Mouse (Mus musculus): ENCODE measurements around the gene Akap8l. TPM values are rescaled to one million over a fixed set of nuclear protein-coding genes. Genes with fewer than 3 reads are reported as not detected.
A peak's percentile ranks its signal among the peaks of the same experiment; 100 is the strongest.

Akap8l gene
- 115 and 122 TPM in 2 replicates for polyA plus RNA-seq (2014; fragmentation: Nextera tagmentation; extraction: Ambion mirVana)

DNA sequence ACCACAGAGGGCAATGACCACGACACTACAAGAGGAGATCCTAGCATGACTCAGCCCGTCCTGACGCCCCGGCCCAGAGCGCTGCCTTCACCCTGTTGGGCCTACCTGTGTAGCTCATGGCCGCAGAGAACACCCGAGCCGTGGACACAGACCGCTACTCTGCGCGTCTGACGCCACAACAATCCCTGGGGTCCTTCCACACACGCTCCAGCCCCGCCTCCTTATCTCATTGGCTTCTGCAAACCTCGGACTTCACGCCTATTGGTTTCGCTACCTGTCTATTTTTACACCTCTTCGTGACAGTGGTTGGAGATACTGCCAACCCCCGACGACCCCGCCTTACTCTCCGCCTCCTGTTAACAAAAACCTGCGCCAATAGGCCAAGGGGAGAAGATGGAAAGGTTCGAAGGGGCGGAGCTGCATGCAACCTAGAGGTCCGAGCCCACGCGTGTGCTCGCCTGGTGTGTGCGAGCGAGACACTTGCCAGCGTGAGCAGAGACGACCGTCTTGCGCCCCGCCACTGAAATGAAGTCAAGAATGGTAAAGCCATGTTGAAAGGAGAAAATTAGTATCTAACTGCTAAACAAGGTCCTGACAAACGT, at the start of gene Akap8l:
Gene Akap8l, minus strand, starts transcription at position 226 of the 602 bp plus-strand sequence.
- H3K27me3 ChIP-seq (ENCODE audit: control insufficient read depth, insufficient read depth, low read length), result no peaks in the 10 kb centered on the region
- peak within 1 kb of the TSS; percentile 88 for H3K4me3 ChIP-seq (replicated peaks; ENCODE audit: low read depth, low read length)
- peak; percentile 98 for ATAC-seq (ENCODE audit: low FRiP score, low TSS enrichment)
- peak; percentile 98 for DNase-seq
- under 1% methylated on average over 37 of the region's 37 CpGs for WGBS
- H3K27ac ChIP-seq (replicated peaks; ENCODE audit: low read depth, low read length), result peak within 1 kb of the TSS; percentile 90
- peak within 1 kb of the TSS; percentile 90 for H3K4me2 ChIP-seq (ENCODE audit: low read length)
- peaks cover 15% of the 10 kb centered on the region for H3K4me1 ChIP-seq (ENCODE audit: control insufficient read depth, insufficient read depth, low read length)
- peaks cover 15% of the 10 kb centered on the region for H3K36me3 ChIP-seq (ENCODE audit: control insufficient read depth, insufficient read depth, low read length)
- peak within 1 kb of the TSS; percentile 78 for H3K9ac ChIP-seq (replicated peaks; ENCODE audit: low read length)
- H3K9me3 ChIP-seq (ENCODE audit: control insufficient read depth, low read length), result no peaks in the 10 kb centered on the region

- 3% methylated on average over 37 of the region's 37 CpGs for WGBS
- Histone ChIP-seq H3K27ac (replicated peaks; ENCODE audit: low read depth, low read length) (no peak overlapping the region), H3K4me1 (ENCODE audit: control insufficient read depth, insufficient read depth, low read length) (no peaks in the 10 kb centered on the region), H3K4me3 (replicated peaks; ENCODE audit: low read depth, low read length) (peak overlapping the region; percentile 17; the same call in 1 of the 2 replicates), H3K9me3 (ENCODE audit: control insufficient read depth, low read length) (no peaks in the 10 kb centered on the region), H3K4me2 (ENCODE audit: low read length) (peak overlapping the region; percentile 33; the same call in 1 of the 2 replicates), H3K27me3 (ENCODE audit: control insufficient read depth, insufficient read depth, low read length) (peaks cover 64% of the 10 kb centered on the region), H3K36me3 (ENCODE audit: control insufficient read depth, insufficient read depth, low read length) (no peaks in the 10 kb centered on the region), H3K9ac (replicated peaks; ENCODE audit: low read length) (no peak overlapping the region)
- ATAC-seq (ENCODE audit: low FRiP score, low TSS enrichment) (no peak), DNase-seq (peak; percentile 12)
These were observed 45.9 kb upstream of the Akap8l start for GRCm38 (mm10) chr17:32396266-32396665.

GRCm38 (mm10) chr17:32393944-32394343, 43.5 kb upstream of the Akap8l start:
- Histone ChIP-seq H3K36me3 (ENCODE audit: control insufficient read depth, insufficient read depth, low read length) (no peaks in the 10 kb centered on the region), H3K4me3 (replicated peaks; ENCODE audit: low read depth, low read length) (no peak overlapping the region), H3K9ac (replicated peaks; ENCODE audit: low read length) (no peak overlapping the region), H3K9me3 (ENCODE audit: control insufficient read depth, low read length) (no peaks in the 10 kb centered on the region), H3K4me1 (ENCODE audit: control insufficient read depth, insufficient read depth, low read length) (no peaks in the 10 kb centered on the region), H3K27ac (replicated peaks; ENCODE audit: low read depth, low read length) (no peak overlapping the region), H3K4me2 (ENCODE audit: low read length) (no peak overlapping the region), H3K27me3 (ENCODE audit: control insufficient read depth, insufficient read depth, low read length) (peaks cover 65% of the 10 kb centered on the region)
- ATAC-seq (ENCODE audit: low FRiP score, low TSS enrichment), result no peak
- 87% methylated on average over 10 of the region's 10 CpGs for WGBS
- DNase-seq, result no peak

DNA sequence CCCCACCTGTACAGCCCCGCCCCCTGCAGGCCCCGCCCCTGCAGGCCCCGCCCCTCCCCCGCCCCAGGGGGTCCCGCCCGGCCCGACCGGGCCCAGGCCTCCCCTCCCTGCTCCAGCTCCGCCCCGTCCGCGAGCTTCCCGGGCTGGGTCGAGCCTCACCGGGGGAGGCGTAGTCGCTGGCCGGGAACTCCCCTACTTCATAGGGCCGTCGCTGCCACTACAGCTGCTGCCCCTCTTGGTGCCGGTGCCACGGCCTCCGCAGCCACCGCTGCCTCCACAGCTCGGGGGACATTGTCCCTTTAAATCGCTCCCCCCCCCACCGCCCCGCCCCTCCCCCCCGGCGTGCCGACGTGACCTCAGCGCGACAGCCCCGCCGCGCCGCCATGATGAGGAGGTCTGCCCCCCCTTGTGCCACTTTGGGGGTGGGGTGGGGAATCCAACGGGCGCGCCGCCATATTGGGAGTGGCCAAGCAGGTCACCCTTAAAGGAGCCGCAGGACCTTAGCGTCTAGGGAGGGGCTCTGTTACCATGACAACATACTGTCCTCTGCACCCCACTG, 38.8 kb upstream of the Akap8l start, which contains the start of gene Wiz:
Gene Wiz, minus strand, starts transcription at position 339 of the 559 bp plus-strand sequence.
- H3K4me2 ChIP-seq (ENCODE audit: low read length), result peak within 1 kb of the TSS; percentile 92
- peak within 1 kb of the TSS; percentile 82 for H3K4me3 ChIP-seq (replicated peaks; ENCODE audit: low read depth, low read length)
- H3K36me3 ChIP-seq (ENCODE audit: control insufficient read depth, insufficient read depth, low read length), result peaks cover 22% of the 10 kb centered on the region
- under 1% methylated on average over 34 of the region's 44 CpGs for WGBS
- peak within 1 kb of the TSS; percentile 90 for H3K9ac ChIP-seq (replicated peaks; ENCODE audit: low read length)
- ATAC-seq (ENCODE audit: low FRiP score, low TSS enrichment) (peak; percentile 90), DNase-seq (peak; percentile 97)
- peak within 1 kb of the TSS; percentile 85 for H3K27ac ChIP-seq (replicated peaks; ENCODE audit: low read depth, low read length)
- no peaks in the 10 kb centered on the region for H3K9me3 ChIP-seq (ENCODE audit: control insufficient read depth, low read length)
- peaks cover 22% of the 10 kb centered on the region for H3K27me3 ChIP-seq (ENCODE audit: control insufficient read depth, insufficient read depth, low read length)
- peaks cover 13% of the 10 kb centered on the region for H3K4me1 ChIP-seq (ENCODE audit: control insufficient read depth, insufficient read depth, low read length)

GRCm38 (mm10) chr17:32388370-32389100, 38.1 kb upstream of the Akap8l start:
- DNase-seq (peak; percentile 65), ATAC-seq (ENCODE audit: low FRiP score, low TSS enrichment) (peak; percentile 55)
- WGBS, result under 1% methylated on average over 38 of the region's 39 CpGs
- peak overlapping the region; percentile 90 for H3K9ac ChIP-seq (replicated peaks; ENCODE audit: low read length)
- peaks cover 29% of the 10 kb centered on the region for H3K36me3 ChIP-seq (ENCODE audit: control insufficient read depth, insufficient read depth, low read length)
- H3K4me3 ChIP-seq (replicated peaks; ENCODE audit: low read depth, low read length), result peak overlapping the region; percentile 82
- H3K4me2 ChIP-seq (ENCODE audit: low read length), result peak overlapping the region; percentile 92
- no peaks in the 10 kb centered on the region for H3K9me3 ChIP-seq (ENCODE audit: control insufficient read depth, low read length)
- peaks cover 17% of the 10 kb centered on the region for H3K27me3 ChIP-seq (ENCODE audit: control insufficient read depth, insufficient read depth, low read length)
- peak overlapping the region; percentile 85 for H3K27ac ChIP-seq (replicated peaks; ENCODE audit: low read depth, low read length)
- H3K4me1 ChIP-seq (ENCODE audit: control insufficient read depth, insufficient read depth, low read length), result peaks cover 13% of the 10 kb centered on the region

DNA sequence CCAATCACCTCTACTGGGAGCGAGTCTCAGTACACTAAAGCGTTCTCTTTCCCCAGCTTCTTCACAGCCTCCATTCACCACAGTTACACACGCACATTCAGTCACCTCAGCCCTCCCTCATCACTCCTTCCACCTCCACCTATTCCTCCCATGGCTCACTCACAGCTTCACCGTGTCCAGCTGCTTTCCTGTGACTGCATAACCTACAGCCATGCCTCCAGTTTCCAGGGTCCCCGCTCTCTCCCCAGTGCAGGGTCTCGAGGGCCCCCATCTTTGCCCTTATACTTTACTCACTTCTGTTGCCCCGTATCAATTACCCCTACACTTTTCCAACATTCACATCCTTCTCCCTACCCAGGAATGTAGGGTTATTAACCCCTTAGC, 37.6 kb upstream of the Akap8l start:
- Histone ChIP-seq H3K4me3 (replicated peaks; ENCODE audit: low read depth, low read length) (peak overlapping the region; percentile 82), H3K4me2 (ENCODE audit: low read length) (peak overlapping the region; percentile 92), H3K4me1 (ENCODE audit: control insufficient read depth, insufficient read depth, low read length) (peaks cover 13% of the 10 kb centered on the region), H3K9ac (replicated peaks; ENCODE audit: low read length) (peak overlapping the region; percentile 90), H3K9me3 (ENCODE audit: control insufficient read depth, low read length) (no peaks in the 10 kb centered on the region), H3K36me3 (ENCODE audit: control insufficient read depth, insufficient read depth, low read length) (peaks cover 34% of the 10 kb centered on the region), H3K27ac (replicated peaks; ENCODE audit: low read depth, low read length) (no peak overlapping the region), H3K27me3 (ENCODE audit: control insufficient read depth, insufficient read depth, low read length) (peaks cover 14% of the 10 kb centered on the region)
- DNase-seq, result no peak
- 42% methylated on average over 7 of the region's 7 CpGs for WGBS
- no peak for ATAC-seq (ENCODE audit: low FRiP score, low TSS enrichment)

DNA sequence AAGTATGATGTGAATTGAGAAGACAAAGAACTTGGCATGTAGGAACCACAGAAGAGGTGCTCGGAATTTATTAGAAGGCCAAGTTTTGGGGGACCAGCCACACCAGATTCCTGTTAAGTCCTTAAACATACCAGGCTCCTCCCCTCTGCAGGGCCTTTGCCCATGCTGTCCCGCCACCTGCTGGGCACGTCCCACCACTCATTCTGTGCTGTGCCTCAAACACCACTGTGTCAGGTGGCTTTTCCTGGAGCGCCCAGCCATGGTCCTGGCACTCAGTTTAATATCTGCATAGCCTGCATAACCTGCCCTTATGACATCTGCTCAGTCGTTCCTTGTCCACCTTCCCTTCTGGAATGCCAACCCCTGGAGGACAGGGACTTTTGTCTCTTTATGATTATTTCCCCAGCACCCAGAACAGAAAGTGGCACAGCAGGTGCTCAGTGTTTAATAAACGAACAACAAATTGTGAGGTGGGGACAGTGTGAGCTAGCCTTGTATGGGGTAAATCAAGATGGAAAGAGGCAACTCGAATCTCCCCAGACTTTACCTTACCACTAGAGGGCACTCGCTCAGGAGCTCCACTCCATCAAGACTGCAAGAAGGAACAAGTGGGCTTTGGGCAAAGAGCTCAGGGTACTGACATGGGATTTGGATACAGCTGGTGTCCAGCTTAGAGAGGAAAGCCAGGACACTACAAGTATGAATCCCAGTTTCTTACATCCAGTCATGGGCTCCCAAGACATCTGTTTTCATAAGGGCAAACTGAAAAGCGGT, 36.4 kb upstream of the Akap8l start:
- Histone ChIP-seq H3K4me2 (ENCODE audit: low read length) (no peak overlapping the region), H3K9ac (replicated peaks; ENCODE audit: low read length) (no peak overlapping the region), H3K4me1 (ENCODE audit: control insufficient read depth, insufficient read depth, low read length) (peaks cover 13% of the 10 kb centered on the region), H3K9me3 (ENCODE audit: control insufficient read depth, low read length) (no peaks in the 10 kb centered on the region), H3K4me3 (replicated peaks; ENCODE audit: low read depth, low read length) (no peak overlapping the region), H3K36me3 (ENCODE audit: control insufficient read depth, insufficient read depth, low read length) (peaks cover 39% of the 10 kb centered on the region), H3K27me3 (ENCODE audit: control insufficient read depth, insufficient read depth, low read length) (peaks cover 7% of the 10 kb centered on the region), H3K27ac (replicated peaks; ENCODE audit: low read depth, low read length) (no peak overlapping the region)
- no peak for ATAC-seq (ENCODE audit: low FRiP score, low TSS enrichment)
- 77% methylated on average over 9 of the region's 9 CpGs for WGBS
- peak; percentile 39 for DNase-seq

DNA sequence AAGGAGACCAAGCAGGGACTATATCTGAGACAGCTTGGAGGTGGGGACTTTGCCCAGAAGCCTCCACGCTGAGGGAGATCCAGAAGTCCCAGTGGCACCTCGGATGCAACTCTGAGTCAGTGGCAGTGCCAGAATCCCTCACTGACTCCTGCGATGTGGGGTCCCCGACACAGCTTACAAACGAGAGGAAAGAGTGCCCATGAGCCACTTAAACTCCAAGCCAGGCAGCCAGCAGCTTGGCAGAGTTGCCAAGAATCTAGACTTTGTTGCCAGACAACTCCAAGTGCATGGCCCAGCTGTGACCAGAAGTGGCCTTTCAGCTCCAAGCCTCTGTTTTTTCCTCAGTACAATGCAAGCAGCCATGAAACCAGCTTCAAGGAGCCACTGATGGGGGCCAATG, 33.3 kb upstream of the Akap8l start:
- peaks cover 13% of the 10 kb centered on the region for H3K4me1 ChIP-seq (ENCODE audit: control insufficient read depth, insufficient read depth, low read length)
- no peaks in the 10 kb centered on the region for H3K9me3 ChIP-seq (ENCODE audit: control insufficient read depth, low read length)
- no peak overlapping the region for H3K4me3 ChIP-seq (replicated peaks; ENCODE audit: low read depth, low read length)
- ATAC-seq (ENCODE audit: low FRiP score, low TSS enrichment) (no peak), DNase-seq (no peak)
- no peak overlapping the region for H3K9ac ChIP-seq (replicated peaks; ENCODE audit: low read length)
- 87% methylated on average over 5 of the region's 5 CpGs for WGBS
- H3K36me3 ChIP-seq (ENCODE audit: control insufficient read depth, insufficient read depth, low read length), result peaks cover 49% of the 10 kb centered on the region
- no peak overlapping the region for H3K4me2 ChIP-seq (ENCODE audit: low read length)
- no peak overlapping the region for H3K27ac ChIP-seq (replicated peaks; ENCODE audit: low read depth, low read length)
- H3K27me3 ChIP-seq (ENCODE audit: control insufficient read depth, insufficient read depth, low read length), result no peaks in the 10 kb centered on the region
